Mouse (Mus musculus) myocyte (in vitro differentiated cells): ENCODE results near the gene Guca1a. TPM values are rescaled to one million over a fixed set of nuclear protein-coding genes. Genes with fewer than 3 reads are reported as not detected.

Experiments used
- H3K27me3 ChIP-seq: one replicate; pipeline ENCODE4 v1.6.1; 2011; ENCODE audit not compliant: control insufficient read depth, insufficient read depth, insufficient read length
- H3K36me3 ChIP-seq: one replicate; pipeline ENCODE4 v1.6.1; 2011; ENCODE audit not compliant: control insufficient read depth, insufficient read depth
- H3K4me2 ChIP-seq: one replicate; pipeline ENCODE4 v1.6.1; 2011; ENCODE audit warnings: low read depth, control low read depth
- H3K4me3 ChIP-seq: one replicate; pipeline ENCODE4 v1.5.1; 2011; ENCODE audit warnings: mild to moderate bottlenecking, control low read depth, moderate library complexity
- H3K79me2 ChIP-seq: one replicate; pipeline ENCODE4 v1.6.1; 2011; ENCODE audit not compliant: control insufficient read depth, insufficient read depth
- H3ac ChIP-seq: one replicate; pipeline ENCODE4 v1.6.1; 2011; ENCODE audit not compliant: control insufficient read depth, insufficient read length
- CEBPB ChIP-seq: IDR thresholded peaks from 2 replicates; pipeline ENCODE4 v1.6.1; 2011; ENCODE audit warnings: mild to moderate bottlenecking, moderate library complexity; ENCODE audit not compliant: poor library complexity, insufficient read depth, severe bottlenecking
- E2F4 ChIP-seq: IDR thresholded peaks from one replicate; pipeline ENCODE4 v1.6.1; 2011; ENCODE audit warnings: mild to moderate bottlenecking, control low read depth, moderate library complexity; ENCODE audit not compliant: insufficient read depth
- MAX ChIP-seq: IDR thresholded peaks from one replicate; pipeline ENCODE4 v1.6.1; 2011; ENCODE audit warnings: low read depth, mild to moderate bottlenecking, control low read depth
- MYOD1 ChIP-seq, 3 experiments: IDR thresholded peaks; one replicate each; pipeline ENCODE4 v1.6.1; 2011; ENCODE audit warnings: control low read depth in 2 of 3, low read depth in 2 of 3, mild to moderate bottlenecking in 2 of 3, moderate library complexity in 1 of 3; ENCODE audit not compliant: insufficient read length in 2 of 3, control insufficient read depth in 1 of 3
- MYOG ChIP-seq, 3 experiments: IDR thresholded peaks; one replicate each; pipeline ENCODE4 v1.6.1; 2011; ENCODE audit warnings: control low read depth in 2 of 3, low read depth in 2 of 3, mild to moderate bottlenecking in 2 of 3; ENCODE audit not compliant: insufficient read length in 2 of 3, control insufficient read depth in 1 of 3, insufficient read depth in 1 of 3
- POLR2A ChIP-seq: IDR thresholded peaks from one replicate; pipeline ENCODE4 v1.6.1; 2011; ENCODE audit warnings: low read depth, mild to moderate bottlenecking, control low read depth, moderate library complexity; ENCODE audit not compliant: insufficient read length
- POLR2AphosphoS2 ChIP-seq: IDR thresholded peaks from one replicate; pipeline ENCODE4 v1.6.1; 2011; ENCODE audit warnings: low read depth, control low read depth; ENCODE audit not compliant: insufficient read length
- REST ChIP-seq: IDR thresholded peaks from one replicate; pipeline ENCODE4 v1.6.1; 2011; ENCODE audit warnings: mild to moderate bottlenecking, control low read depth, moderate library complexity; ENCODE audit not compliant: insufficient read depth, insufficient read length
- SRF ChIP-seq: IDR thresholded peaks from one replicate; pipeline ENCODE4 v1.6.1; 2011; ENCODE audit warnings: low read depth; ENCODE audit not compliant: control insufficient read depth, insufficient read length
- TCF12 ChIP-seq: IDR thresholded peaks from one replicate; pipeline ENCODE4 v1.6.1; 2011; ENCODE audit warnings: mild to moderate bottlenecking, control low read depth; ENCODE audit not compliant: poor library complexity, insufficient read depth, severe bottlenecking
- TCF3 ChIP-seq: IDR thresholded peaks from one replicate; pipeline ENCODE4 v1.6.1; 2011; ENCODE audit warnings: low read depth, control low read depth; ENCODE audit not compliant: insufficient read length
- USF1 ChIP-seq: IDR thresholded peaks from one replicate; pipeline ENCODE4 v1.6.1; 2011; ENCODE audit warnings: low read depth, mild to moderate bottlenecking, control low read depth, moderate library complexity
- polyA plus RNA-seq: library from polyadenylated mRNA; unstranded; fragments of >200 nt; fragmentation: generic; extraction: Trizol; gene quantifications from one replicate; pipeline ENCODE4 v1.2.1, GENCODE M21; 2012; ENCODE audit warnings: missing spikeins

The Guca1a gene
- polyA plus RNA-seq, 1 experiment, result 1.2 TPM

DNA sequence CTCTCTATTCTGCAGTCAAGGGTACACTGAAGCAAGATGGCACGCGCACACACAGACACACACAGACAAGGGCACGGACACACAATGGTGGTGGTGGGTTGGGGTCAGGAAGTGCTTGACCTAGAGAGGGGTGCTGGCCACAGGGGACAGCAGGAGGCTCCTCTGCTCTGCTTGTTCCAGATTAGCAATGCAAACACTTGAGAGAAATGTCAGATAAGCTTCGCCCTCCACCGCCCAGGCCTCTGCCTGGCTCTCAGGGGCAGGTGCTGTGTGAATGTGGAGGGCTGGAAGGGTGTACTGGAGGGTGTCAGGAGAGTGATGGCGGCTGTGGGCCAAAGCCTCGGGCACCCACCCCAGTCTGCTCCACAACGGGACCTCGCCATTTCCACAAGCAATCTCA is 45.6 kb upstream of the Guca1a start:
- Histone ChIP-seq H3K4me3 (no peak overlapping the region), H3ac (no peak overlapping the region), H3K79me2 (no peaks in the 10 kb centered on the region), H3K27me3 (peaks cover 12% of the 10 kb centered on the region), H3K36me3 (no peaks in the 10 kb centered on the region), H3K4me2 (no peak overlapping the region)
- no peak for TF ChIP-seq REST
- TF ChIP-seq POLR2A, result no peak
- no peak for TF ChIP-seq TCF12
- TF ChIP-seq TCF3, result no peak
- TF ChIP-seq USF1, result no peak
- TF ChIP-seq MYOD1 (IDR thresholded peaks at IDR 0.05; ENCODE audit: control insufficient read depth in 1 of 3, insufficient read length in 2 of 3, low read depth in 2 of 3), result no peak
- no peak for TF ChIP-seq MYOG (IDR thresholded peaks at IDR 0.05; ENCODE audit: control insufficient read depth in 1 of 3, insufficient read depth in 1 of 3, insufficient read length in 2 of 3, low read depth in 2 of 3)
- no peak for TF ChIP-seq E2F4
- no peak for TF ChIP-seq CEBPB
- TF ChIP-seq POLR2AphosphoS2, result no peak
- no peak for TF ChIP-seq SRF
- TF ChIP-seq MAX, result no peak

GRCm38 (mm10) chr17:47445518-47445917 is 45.1 kb upstream of the Guca1a start:
- Histone ChIP-seq H3K36me3 (no peaks in the 10 kb centered on the region), H3K27me3 (peaks cover 12% of the 10 kb centered on the region), H3ac (no peak overlapping the region), H3K79me2 (no peaks in the 10 kb centered on the region), H3K4me3 (no peak overlapping the region), H3K4me2 (no peak overlapping the region)
- TF ChIP-seq REST, result no peak
- TF ChIP-seq MYOD1 (IDR thresholded peaks at IDR 0.05; ENCODE audit: control insufficient read depth in 1 of 3, insufficient read length in 2 of 3, low read depth in 2 of 3), result no peak
- TF ChIP-seq CEBPB, result no peak
- no peak for TF ChIP-seq SRF

DNA sequence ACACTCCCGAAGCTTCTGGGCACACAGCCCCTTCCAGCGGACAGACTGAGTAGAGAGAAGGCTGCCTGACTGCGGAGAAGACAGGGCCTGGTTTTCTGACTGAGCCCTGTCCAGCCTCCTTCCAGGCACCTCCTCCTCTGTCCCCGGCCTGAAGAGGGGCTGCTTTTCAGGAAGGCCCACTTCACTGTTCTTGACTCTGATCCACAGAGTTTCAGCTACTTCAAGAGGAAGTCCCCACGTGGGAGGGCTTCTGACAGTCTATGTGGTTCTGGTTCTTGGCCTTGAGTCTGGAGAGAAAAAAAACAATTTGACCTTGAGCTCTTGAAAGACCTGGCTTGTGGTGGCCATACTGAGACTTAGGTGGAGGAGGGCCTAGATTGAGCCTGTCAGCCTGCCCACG is 43.7 kb upstream of the Guca1a start:
- no peak overlapping the region for H3ac ChIP-seq
- TF ChIP-seq USF1 (no peak), POLR2AphosphoS2 (no peak), TCF3 (no peak), MAX (no peak), POLR2A (no peak), MYOG (IDR thresholded peaks at IDR 0.05; ENCODE audit: control insufficient read depth in 1 of 3, insufficient read depth in 1 of 3, insufficient read length in 2 of 3, low read depth in 2 of 3) (no peak), TCF12 (no peak), SRF (no peak), CEBPB (no peak), MYOD1 (IDR thresholded peaks at IDR 0.05; ENCODE audit: control insufficient read depth in 1 of 3, insufficient read length in 2 of 3, low read depth in 2 of 3) (no peak)
- no peaks in the 10 kb centered on the region for H3K79me2 ChIP-seq
- no peak overlapping the region for H3K4me2 ChIP-seq
- peaks cover 12% of the 10 kb centered on the region for H3K27me3 ChIP-seq
- H3K4me3 ChIP-seq, result no peak overlapping the region
- no peaks in the 10 kb centered on the region for H3K36me3 ChIP-seq

- H3ac ChIP-seq, result no peak overlapping the region
- no peak overlapping the region for H3K4me3 ChIP-seq
- no peaks in the 10 kb centered on the region for H3K36me3 ChIP-seq
- H3K79me2 ChIP-seq, result no peaks in the 10 kb centered on the region
- no peak overlapping the region for H3K4me2 ChIP-seq
- peaks cover 25% of the 10 kb centered on the region for H3K27me3 ChIP-seq
- no peak for TF ChIP-seq MYOG (IDR thresholded peaks at IDR 0.05; ENCODE audit: control insufficient read depth in 1 of 3, insufficient read depth in 1 of 3, insufficient read length in 2 of 3, low read depth in 2 of 3)
- TF ChIP-seq USF1, result no peak
- TF ChIP-seq TCF12, result no peak
- no peak for TF ChIP-seq SRF
- TF ChIP-seq POLR2A, result no peak
- TF ChIP-seq MAX, result no peak
- TF ChIP-seq POLR2AphosphoS2, result no peak
- no peak for TF ChIP-seq REST
- TF ChIP-seq TCF3, result no peak
- TF ChIP-seq CEBPB, result no peak
- TF ChIP-seq MYOD1 (IDR thresholded peaks at IDR 0.05; ENCODE audit: control insufficient read depth in 1 of 3, insufficient read length in 2 of 3, low read depth in 2 of 3), result no peak
- TF ChIP-seq E2F4, result no peak
Observed at GRCm38 (mm10) chr17:47442271-47442670, 41.9 kb upstream of the Guca1a start.

- Histone ChIP-seq H3K4me2 (no peak overlapping the region), H3ac (no peak overlapping the region), H3K4me3 (no peak overlapping the region), H3K36me3 (no peaks in the 10 kb centered on the region), H3K79me2 (no peaks in the 10 kb centered on the region), H3K27me3 (peaks cover 29% of the 10 kb centered on the region)
- TF ChIP-seq USF1, result peak; percentile 20
- no peak for TF ChIP-seq MAX
Observed at GRCm38 (mm10) chr17:47441296-47442051, 41.1 kb upstream of the Guca1a start.
